Mouse (Mus musculus) induced T-regulatory cell, adult 2 months (primary cell): ENCODE data around the gene Ddx3x.
A peak's percentile ranks its signal among the peaks of the same experiment; 100 is the strongest.
"Not testable (repeated sequence)": the region's sequence is repeated elsewhere in the genome, so short reads cannot be mapped to it uniquely, and the experiment has no call there.

Experiments used
- DNase-seq: peaks from one replicate; pipeline ENCODE4 v3.0.0-alpha.2; 2012; ENCODE audit warnings: low read depth

Gene Ddx3x

DNA sequence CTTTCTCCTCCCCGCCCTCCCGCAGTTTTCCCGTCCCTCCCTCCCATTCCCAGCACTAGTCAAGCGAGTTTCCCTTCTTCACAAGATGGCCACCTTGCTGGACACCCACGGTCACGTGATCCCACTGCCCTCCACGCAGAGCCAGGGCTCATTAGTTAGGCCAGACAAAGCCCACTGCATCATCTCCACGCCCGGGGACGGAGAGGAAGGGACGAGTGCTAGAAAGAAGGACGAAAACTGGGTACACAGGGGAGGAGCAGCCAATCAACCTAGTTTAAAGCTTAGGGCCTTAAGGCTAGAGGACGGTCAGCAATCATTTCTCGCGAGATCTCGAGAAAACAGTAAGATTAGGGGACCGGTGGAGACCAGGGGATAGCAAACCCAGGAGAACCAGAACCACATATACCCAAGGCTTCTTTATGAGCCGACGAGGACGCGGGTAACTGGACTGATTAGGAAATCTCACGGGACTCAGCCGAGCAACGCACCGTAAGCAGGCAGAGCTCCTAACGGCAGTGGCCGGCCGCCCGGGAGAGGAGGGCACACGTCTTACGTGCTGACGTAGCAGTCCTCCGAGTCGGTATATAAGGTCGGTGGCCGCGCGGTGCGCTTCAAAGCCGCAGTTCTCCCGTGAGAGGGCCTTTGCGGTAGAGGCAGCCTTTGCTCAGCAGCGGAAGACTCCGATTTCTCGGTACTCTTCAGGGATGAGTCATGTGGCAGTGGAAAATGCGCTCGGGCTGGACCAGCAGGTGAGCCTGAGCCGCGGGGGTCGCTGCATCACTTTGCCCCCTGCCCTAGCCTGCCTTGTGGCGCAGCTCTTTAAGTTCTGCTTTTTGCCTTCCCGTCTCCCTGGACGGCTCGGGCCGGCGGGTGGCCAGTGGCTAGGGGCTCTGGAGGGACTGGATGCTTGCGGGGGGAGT lies at the start of gene Ddx3x:
Gene Ddx3x, plus strand, starts transcription at position 562 of the 920 bp plus-strand sequence.
- DNase-seq, result peak; percentile 91

DNA sequence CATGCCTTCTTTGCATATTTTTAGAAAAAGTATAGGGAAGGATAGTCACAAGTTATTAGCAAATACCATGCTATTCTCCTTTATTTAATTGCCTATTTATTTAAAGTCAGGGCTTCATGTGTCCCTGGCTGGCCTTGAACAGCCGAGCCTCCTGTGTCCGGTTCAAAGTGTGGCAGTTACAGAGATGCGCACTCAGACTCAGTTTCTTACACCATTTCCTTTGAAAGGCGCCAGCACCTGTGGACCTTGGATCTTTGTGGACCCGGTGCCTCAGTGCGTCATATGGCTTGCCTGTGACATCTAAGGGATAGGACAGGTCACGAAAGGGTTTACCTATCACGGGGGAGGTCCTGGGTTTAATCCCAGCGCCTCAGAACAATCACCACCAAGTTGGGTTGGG lies 49.5 kb upstream of the Ddx3x start:
- no peak for DNase-seq

DNA sequence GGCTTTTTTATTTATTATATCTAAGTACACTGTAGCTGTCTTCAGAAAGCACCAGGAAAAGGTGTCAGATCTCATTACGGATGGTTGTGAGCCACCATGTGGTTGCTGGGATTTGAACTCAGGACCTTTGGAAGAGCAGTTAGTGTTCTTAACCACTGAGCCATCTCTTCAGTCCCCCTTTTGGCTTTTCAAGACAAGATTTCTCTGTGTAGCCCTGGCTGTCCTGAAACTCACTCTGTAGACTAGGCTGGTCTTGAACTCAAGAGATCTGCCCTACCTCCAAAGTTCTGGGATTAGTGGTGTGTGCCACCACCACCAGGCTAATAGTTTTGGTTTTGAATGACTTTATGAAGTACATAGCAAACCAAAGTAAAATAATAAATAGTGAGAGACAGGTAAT lies 47.9 kb upstream of the Ddx3x start:
- not testable (repeated sequence) for DNase-seq

DNA sequence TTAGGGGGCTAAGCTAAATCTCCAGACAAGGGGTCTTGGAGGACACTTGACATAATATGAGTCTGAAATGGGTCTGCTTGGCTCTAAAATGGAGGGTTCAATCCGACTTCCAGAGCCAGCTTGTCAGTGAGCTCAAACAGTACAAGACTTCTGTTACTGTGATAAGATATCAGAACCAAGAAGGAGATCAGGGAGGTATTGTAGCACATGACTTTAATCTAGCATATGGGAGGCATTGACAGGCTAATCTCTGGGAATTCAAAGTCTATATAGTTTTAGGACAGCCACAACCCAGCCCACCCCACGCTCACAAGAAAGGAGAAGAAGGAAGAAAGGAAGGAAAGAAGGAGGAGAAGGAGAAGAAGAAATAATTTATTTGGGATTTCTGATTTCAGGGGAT lies 47.1 kb upstream of the Ddx3x start:
- DNase-seq, result no peak

DNA sequence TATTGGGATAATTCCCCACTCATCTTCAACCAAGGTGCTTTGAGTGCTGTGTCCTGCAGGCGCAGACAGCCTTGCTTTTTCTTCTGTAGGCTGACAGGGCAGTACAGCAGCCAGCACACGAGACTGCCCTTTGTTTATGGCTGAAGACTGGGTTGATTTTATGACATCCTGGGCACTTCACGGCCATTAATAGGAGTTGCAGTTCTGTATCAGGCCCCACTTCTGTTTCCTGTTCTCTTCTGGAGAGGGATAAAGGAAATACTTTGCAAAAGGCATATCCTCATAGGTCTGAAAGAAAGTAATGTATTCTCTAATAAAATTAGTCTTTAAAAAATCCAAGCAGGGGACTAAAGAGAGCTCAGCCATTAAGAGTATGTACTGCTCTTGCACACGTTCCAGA lies 46.1 kb upstream of the Ddx3x start:
- no peak for DNase-seq

DNA sequence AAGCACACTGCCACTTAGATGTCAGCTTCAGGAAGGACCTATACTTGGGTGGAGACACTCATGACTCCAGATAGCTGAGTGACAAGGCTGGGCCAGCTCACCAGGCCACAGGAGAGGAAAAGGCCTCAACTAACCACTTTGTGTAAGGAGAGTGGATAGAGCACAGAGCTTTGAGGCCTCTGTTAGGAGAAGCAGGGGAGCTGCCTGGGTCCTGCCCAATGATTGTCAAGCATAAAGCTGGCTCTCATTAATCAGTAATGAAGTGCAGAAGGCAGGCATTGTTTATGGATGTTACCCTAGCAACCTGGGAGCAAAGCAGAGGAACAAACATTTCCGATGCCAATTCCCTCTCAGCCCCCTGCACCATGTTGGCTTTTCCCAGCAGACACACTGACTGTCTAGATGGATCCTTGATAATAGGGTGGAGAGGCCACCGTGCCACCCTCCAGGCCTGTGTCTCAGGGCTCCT lies 44.6 kb upstream of the Ddx3x start:
- DNase-seq, result no peak

DNA sequence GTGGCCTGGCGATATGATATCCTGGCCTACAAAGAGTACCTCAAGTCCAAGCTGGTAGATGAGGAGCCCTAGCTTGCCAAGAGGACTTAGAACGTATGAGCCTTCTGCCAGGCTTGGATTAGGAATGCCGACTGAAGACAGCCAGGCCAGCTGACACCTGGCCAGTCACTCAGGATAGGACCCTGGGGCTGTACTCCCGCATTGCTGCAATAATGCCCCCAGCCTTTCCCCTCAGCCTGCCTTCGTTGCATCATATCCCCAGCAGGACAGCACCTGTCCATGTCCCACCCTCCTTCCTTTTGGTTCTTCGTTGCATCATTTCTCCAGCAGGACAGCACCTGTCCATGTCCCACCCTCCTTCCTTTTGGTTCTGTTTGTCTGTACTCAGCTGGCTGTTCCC lies 41.3 kb upstream of the Ddx3x start:
- DNase-seq, result no peak

DNA sequence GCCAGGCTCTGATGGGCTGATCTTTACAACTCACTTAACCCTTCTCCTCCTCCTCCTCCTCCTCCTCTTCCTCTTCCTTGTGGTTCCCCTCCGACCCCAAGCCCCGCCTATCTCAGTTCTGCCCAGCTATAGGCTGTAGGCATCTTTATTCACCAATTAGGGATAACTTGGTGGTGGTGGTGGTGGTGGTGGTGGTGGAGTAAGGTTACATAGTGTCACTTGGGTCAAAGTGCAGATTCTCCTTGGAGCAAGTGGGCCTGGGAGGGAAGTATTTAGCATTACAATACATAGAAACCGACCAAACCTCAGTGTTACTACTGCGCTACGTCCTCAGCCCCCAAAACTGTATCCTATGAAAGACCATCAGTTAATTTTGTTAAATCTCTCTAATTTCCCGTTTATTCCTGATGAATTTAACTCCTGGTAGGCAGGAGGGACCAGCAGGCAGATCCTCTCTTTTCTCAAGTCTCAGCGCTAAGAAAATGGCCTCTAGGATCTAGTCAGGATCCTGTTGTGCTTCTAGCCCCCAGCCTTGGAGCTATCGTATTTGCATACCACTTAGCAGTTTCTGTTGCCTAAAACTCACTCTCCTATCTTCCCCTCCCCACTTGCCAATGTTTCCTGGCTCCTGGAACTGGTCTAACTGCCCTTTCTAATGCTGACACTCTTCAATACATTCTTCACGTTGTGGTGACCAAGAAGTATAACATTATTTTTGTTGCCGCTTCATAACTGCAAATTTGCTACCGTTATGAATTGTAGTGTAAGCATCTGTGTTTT lies 39.9 kb upstream of the Ddx3x start:
- peak; percentile 19 for DNase-seq

DNA sequence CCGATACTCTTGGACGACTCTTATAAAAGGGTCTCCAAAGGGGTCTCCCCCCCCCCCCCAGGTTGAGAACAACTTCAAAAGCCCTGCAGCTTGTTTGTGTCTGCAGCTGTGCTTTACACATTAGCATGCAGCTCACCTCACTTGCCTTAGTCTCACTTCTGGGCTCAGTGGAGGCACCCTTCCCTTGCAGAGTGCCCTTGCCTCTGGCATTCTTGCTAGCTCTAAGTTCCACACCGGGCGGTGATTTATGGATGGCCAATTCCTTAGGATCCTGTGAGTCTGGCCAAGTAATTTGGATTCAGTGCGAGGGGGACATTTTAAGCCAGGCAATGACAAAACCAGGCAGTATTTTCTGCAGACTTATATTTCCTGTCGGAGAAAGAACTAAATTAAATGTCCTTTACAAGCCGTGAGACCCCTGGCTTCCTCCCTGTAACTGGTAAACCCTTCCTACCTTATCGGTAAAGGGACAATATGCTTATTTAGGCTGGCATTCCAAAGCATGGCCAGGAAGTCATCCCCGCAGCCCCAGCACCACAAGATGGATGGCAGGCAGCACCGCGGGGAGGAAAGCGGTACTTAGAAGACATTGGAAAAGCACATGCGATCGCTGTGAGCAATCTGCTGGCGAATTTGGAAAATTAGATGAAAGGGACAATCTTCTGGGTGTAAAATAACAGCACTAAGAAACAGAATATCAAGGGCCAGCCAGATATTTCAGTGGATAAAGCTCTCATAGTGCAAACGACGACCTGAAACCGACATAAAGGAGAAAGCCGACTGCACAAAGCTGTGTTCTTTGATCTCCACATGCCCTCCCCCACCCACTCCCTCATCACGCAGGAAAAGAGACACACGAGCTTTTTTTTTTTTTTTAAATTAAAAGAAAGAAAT lies 39.1 kb upstream of the Ddx3x start:
- DNase-seq, result peak; percentile 47

DNA sequence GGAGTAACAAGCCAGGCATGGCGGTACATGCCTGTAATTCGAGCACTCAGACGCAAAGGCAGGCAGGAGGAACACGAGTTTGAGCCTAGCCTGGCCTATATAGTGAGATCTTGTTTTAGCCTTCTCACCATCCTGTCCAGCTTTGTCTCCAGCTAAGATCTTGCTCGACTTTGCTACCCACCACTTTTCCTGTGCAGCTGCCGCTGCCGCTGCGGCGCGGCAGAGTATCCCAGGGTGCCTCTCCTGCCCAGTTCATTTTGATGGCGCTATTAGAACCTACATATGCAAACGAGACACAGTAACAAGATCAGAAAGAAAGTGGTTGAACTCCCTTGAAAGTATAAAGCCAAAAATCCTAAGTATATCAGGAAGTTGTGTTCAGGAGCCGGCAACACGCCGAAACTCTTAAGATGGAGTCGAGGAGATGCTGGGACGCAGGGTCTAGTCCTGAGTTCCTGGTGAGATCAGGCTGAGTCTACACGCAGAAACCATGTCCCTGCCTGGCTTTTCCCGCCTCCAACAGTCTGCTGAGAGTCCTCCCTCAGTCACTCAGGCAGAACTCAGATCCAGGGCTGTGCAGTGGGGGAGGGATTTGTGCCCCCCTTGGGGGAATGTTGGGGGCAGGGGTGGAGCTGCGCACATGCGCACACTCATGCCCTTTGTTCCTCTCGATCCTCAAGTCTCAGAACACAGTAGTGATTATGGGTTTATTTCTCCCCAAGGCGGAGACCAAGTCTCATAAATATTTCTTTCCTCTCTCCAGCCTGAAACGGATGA lies 38.3 kb upstream of the Ddx3x start:
- DNase-seq, result peak; percentile 64

DNA sequence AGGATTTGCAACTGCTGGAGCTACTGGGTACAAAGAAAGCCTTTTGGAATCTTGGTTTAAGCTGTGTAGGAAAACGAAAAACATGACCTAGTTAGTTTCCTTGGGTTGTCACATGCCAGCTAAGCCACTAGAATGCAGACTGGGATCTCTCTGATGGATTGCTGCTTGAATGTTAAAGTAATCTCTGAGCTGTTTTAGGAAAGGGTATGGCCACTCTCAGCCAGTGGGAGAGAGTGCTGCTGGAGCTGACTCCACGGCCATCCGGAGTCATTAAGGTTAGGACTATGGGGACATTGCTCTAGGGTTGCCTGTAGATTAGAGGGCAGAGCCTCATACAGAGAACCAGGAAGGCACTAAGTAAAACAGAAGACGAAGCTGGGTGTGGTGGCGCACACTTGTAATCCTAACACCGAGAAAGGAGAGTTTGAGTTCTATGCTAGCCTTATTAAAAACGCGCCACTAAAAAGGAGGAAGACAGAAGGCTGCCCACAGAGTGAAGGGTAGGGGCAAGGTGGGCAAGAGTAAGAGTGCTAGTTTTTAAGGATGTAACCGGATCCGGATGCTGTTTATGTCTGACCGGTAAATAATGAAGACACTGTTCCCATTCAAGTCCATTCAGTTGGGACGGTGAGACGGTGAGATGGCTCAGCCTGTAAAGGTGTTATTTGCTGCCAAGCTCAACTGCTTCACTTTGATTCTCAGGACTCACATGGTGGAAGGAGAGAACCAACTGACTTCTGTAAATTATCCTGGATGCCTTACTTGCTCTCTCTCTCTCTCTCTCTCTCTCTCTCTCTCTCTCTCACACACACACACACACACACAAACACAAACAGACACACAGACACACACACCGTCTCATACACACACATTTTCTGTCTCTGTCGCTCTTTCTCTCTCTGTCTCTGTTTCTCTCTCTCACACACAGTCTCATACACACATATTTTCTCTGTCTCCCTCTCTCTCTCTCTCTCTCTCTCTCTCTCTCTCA lies 37.3 kb upstream of the Ddx3x start:
- no peak for DNase-seq

DNA sequence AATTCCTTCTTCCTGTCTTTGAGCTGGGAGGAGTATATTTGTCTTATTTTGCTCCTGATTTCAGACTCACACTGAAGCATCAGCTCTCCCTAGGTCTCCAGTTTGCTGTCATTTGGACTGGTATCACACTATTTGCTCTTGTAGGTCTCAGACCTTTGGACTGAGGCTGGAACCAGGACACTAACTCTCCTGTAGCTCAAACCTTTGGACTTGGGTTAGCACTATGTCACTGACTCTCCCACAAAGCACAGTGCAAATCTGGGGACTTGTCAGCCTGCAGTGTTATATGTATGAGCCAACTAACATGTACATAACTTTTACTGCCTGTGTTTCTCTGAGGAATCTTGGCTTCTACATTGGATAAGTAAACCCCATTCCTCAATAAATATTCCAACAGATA lies 36.2 kb upstream of the Ddx3x start:
- no peak for DNase-seq

DNA sequence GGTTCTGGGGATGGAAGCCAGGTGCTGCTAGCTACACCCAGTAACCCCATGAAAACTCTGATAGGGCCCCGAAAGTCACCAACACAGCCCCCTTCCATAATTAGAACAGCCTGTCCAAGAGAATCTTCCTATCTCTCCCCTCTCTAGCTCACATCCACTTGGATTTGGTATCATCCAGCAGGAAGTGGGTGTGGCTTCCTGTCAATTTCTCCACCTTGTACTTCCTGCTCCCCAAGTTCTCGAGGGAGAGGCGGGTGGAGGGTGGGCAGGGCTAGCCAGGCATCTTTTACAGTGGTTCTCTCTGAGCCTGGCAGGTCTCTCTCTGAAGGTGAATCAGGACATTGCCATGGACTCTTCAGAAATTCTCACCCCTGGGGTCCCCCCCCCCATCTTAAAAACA lies 35.7 kb upstream of the Ddx3x start:
- no peak for DNase-seq

DNA sequence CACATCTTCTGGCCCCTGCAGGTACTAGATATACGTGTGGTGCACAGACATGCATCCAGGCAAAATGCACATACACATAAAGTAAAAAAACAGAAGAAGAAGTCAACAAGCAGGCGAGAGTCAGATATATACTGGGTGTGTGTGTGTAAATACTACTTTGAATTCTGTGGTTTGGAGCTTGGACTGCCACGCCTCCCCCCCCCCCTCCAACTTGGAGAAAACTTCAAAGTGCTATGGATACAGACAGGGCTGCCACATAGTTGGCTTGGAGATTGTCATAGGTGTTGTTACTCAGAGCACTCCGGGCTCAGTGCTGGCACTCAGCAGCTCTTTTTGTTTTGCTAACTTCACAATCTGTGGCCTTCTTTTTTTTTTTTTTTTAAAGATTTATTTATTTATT lies 29.1 kb upstream of the Ddx3x start:
- DNase-seq, result no peak

DNA sequence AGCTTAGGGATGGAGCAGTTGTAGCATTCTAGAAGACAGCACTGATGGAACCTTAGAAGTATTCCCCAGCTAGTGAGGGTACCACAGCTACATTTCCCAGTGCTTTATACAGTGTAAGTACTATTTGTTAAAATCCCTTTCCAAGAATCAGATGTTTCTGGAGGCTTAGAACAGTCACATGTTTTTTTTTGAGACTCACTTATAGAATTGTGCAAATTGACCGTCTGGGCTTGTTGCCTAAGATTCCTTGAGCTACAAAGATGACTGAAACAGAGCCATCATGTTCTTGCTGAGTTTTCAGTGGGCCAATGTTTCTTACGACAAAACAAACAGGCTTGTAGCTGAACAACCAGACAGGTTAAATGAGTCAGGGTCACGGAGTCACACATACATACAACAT lies 26.5 kb upstream of the Ddx3x start:
- no peak for DNase-seq

DNA sequence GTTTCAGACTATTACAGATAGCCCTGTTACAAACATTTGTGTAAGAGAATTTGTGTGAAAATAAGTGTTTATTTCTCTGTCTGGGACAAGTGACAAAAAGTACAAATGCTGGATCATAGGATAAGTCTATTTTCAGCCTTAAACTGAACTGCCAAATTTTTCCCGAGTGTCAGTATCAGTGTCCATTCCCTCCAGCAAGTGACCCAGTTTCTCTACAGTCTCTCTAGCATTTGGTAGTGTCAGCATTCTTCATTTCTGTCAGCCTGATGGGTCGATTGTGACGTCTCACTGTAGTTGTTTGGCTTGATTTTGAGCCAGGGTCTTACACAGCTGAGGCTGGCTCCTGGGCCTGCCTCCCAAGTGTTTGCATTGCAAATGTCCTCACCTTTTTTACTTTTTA lies 17.4 kb upstream of the Ddx3x start:
- DNase-seq, result no peak

DNA sequence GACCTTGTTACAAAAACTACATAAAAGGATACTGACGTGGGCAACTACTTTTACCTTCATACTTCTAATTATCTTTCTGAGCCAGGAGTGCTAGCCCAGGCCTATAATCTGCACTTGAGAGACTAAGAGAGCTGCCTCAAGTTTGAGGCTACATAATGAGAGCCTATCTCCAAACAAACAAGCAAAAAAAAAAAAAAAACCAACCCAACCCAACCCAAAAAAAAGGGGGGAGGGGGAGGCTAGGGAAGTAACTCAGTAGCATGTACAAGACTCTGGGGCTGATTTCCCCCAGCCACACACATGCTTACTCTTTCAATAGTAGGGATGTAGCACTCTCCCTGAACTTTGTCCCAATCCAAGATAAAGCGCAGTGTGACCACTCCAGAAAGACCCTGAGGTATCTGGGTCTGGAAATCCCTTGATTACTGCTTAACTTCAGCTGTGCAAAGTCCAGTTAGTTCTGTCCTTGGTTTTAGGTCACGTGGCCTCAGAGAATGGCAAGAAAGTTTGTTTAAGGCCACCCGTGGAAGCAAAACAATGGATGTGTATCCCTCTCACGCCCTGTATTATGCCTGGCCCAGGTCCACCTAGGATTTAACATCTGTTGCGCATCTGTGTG lies 5.1 kb upstream of the Ddx3x start:
- no peak for DNase-seq

DNA sequence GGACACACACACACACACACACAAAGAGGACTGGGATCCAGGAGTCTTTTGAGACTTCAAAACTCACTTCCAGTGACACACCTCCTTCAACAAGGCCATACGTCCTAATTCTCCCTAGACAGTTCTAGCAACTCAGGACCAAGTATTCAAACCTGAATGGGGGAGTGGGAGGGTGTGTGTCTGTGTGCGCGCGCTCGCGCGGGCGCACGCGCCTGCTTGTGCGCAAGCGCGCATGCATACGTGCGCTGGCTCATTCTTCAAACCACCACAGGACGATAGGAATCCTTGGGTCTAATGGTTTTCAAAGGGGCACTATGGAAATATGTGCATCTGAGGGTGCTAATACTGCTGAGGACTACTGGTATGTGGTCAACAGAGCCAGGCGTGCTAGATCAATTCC lies 1.8 kb upstream of the Ddx3x start:
- DNase-seq, result no peak

DNA sequence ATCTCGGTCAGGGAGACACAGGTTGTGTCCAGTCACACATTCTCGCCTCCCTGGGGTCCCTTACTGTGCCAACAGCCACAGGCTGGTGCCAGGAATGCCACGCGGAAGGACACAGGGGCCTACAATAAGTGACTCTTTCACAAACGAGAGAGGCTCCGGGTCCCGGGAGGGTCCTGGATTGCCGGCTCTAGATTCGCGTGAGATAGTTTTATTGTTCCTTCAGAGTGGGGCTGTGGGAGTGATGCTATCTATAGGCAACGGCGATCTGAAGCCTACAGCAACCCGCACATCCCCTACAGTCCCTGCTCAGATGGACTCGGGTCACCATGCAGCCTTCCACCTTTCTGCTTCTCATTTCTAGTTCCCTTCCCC lies 747 bp upstream of the Ddx3x start:
- no peak for DNase-seq
